Mouse (Mus musculus) myocyte (in vitro differentiated cells): ENCODE measurements around the gene Kctd21. TPM values are rescaled to one million over a fixed set of nuclear protein-coding genes. Genes with fewer than 3 reads are reported as not detected.

Experiments used
- H3K27me3 ChIP-seq: one replicate; pipeline ENCODE4 v1.6.1; 2011; ENCODE audit not compliant: control insufficient read depth, insufficient read depth, insufficient read length
- H3K36me3 ChIP-seq: one replicate; pipeline ENCODE4 v1.6.1; 2011; ENCODE audit not compliant: control insufficient read depth, insufficient read depth
- H3K4me2 ChIP-seq: one replicate; pipeline ENCODE4 v1.6.1; 2011; ENCODE audit warnings: low read depth, control low read depth
- H3K4me3 ChIP-seq: one replicate; pipeline ENCODE4 v1.5.1; 2011; ENCODE audit warnings: mild to moderate bottlenecking, control low read depth, moderate library complexity
- H3K79me2 ChIP-seq: one replicate; pipeline ENCODE4 v1.6.1; 2011; ENCODE audit not compliant: control insufficient read depth, insufficient read depth
- H3ac ChIP-seq: one replicate; pipeline ENCODE4 v1.6.1; 2011; ENCODE audit not compliant: control insufficient read depth, insufficient read length
- CEBPB ChIP-seq: IDR thresholded peaks from 2 replicates; pipeline ENCODE4 v1.6.1; 2011; ENCODE audit warnings: mild to moderate bottlenecking, moderate library complexity; ENCODE audit not compliant: poor library complexity, insufficient read depth, severe bottlenecking
- E2F4 ChIP-seq: IDR thresholded peaks from one replicate; pipeline ENCODE4 v1.6.1; 2011; ENCODE audit warnings: mild to moderate bottlenecking, control low read depth, moderate library complexity; ENCODE audit not compliant: insufficient read depth
- MAX ChIP-seq: IDR thresholded peaks from one replicate; pipeline ENCODE4 v1.6.1; 2011; ENCODE audit warnings: low read depth, mild to moderate bottlenecking, control low read depth
- MYOD1 ChIP-seq, 3 experiments: IDR thresholded peaks; one replicate each; pipeline ENCODE4 v1.6.1; 2011; ENCODE audit warnings: control low read depth in 2 of 3, low read depth in 2 of 3, mild to moderate bottlenecking in 2 of 3, moderate library complexity in 1 of 3; ENCODE audit not compliant: insufficient read length in 2 of 3, control insufficient read depth in 1 of 3
- MYOG ChIP-seq, 3 experiments: IDR thresholded peaks; one replicate each; pipeline ENCODE4 v1.6.1; 2011; ENCODE audit warnings: control low read depth in 2 of 3, low read depth in 2 of 3, mild to moderate bottlenecking in 2 of 3; ENCODE audit not compliant: insufficient read length in 2 of 3, control insufficient read depth in 1 of 3, insufficient read depth in 1 of 3
- POLR2A ChIP-seq: IDR thresholded peaks from one replicate; pipeline ENCODE4 v1.6.1; 2011; ENCODE audit warnings: low read depth, mild to moderate bottlenecking, control low read depth, moderate library complexity; ENCODE audit not compliant: insufficient read length
- POLR2AphosphoS2 ChIP-seq: IDR thresholded peaks from one replicate; pipeline ENCODE4 v1.6.1; 2011; ENCODE audit warnings: low read depth, control low read depth; ENCODE audit not compliant: insufficient read length
- REST ChIP-seq: IDR thresholded peaks from one replicate; pipeline ENCODE4 v1.6.1; 2011; ENCODE audit warnings: mild to moderate bottlenecking, control low read depth, moderate library complexity; ENCODE audit not compliant: insufficient read depth, insufficient read length
- SRF ChIP-seq: IDR thresholded peaks from one replicate; pipeline ENCODE4 v1.6.1; 2011; ENCODE audit warnings: low read depth; ENCODE audit not compliant: control insufficient read depth, insufficient read length
- TCF12 ChIP-seq: IDR thresholded peaks from one replicate; pipeline ENCODE4 v1.6.1; 2011; ENCODE audit warnings: mild to moderate bottlenecking, control low read depth; ENCODE audit not compliant: poor library complexity, insufficient read depth, severe bottlenecking
- TCF3 ChIP-seq: IDR thresholded peaks from one replicate; pipeline ENCODE4 v1.6.1; 2011; ENCODE audit warnings: low read depth, control low read depth; ENCODE audit not compliant: insufficient read length
- USF1 ChIP-seq: IDR thresholded peaks from one replicate; pipeline ENCODE4 v1.6.1; 2011; ENCODE audit warnings: low read depth, mild to moderate bottlenecking, control low read depth, moderate library complexity
- polyA plus RNA-seq: library from polyadenylated mRNA; unstranded; fragments of >200 nt; fragmentation: generic; extraction: Trizol; gene quantifications from one replicate; pipeline ENCODE4 v1.2.1, GENCODE M21; 2012; ENCODE audit warnings: missing spikeins

The Kctd21 gene
- polyA plus RNA-seq, 1 experiment: 2.3 TPM

- no peaks in the 10 kb centered on the region for H3K36me3 ChIP-seq
- no peak overlapping the region for H3ac ChIP-seq
- TF ChIP-seq MYOD1 (IDR thresholded peaks at IDR 0.05; ENCODE audit: control insufficient read depth in 1 of 3, insufficient read length in 2 of 3, low read depth in 2 of 3) (no peak), POLR2A (no peak), REST (no peak), MAX (no peak)
- H3K27me3 ChIP-seq: no peaks in the 10 kb centered on the region
- H3K4me3 ChIP-seq: no peak overlapping the region
- no peaks in the 10 kb centered on the region for H3K79me2 ChIP-seq
- no peak overlapping the region for H3K4me2 ChIP-seq
Observed at GRCm38 (mm10) chr7:97339623-97340022, 7.5 kb downstream of the Kctd21 start.

- TF ChIP-seq POLR2A (no peak), CEBPB (no peak), REST (no peak), POLR2AphosphoS2 (no peak), SRF (no peak), MYOD1 (IDR thresholded peaks at IDR 0.05; ENCODE audit: control insufficient read depth in 1 of 3, insufficient read length in 2 of 3, low read depth in 2 of 3) (no peak), USF1 (no peak), E2F4 (no peak), TCF12 (no peak), MYOG (IDR thresholded peaks at IDR 0.05; ENCODE audit: control insufficient read depth in 1 of 3, insufficient read depth in 1 of 3, insufficient read length in 2 of 3, low read depth in 2 of 3) (no peak), TCF3 (no peak), MAX (no peak)
- Histone ChIP-seq H3K4me2 (no peak overlapping the region), H3ac (no peak overlapping the region), H3K36me3 (no peaks in the 10 kb centered on the region), H3K4me3 (no peak overlapping the region), H3K27me3 (no peaks in the 10 kb centered on the region), H3K79me2 (no peaks in the 10 kb centered on the region)
Observed at GRCm38 (mm10) chr7:97340907-97341849, 9.1 kb downstream of the Kctd21 start.

- no peaks in the 10 kb centered on the region for H3K36me3 ChIP-seq
- no peak overlapping the region for H3ac ChIP-seq
- no peaks in the 10 kb centered on the region for H3K79me2 ChIP-seq
- H3K4me3 ChIP-seq: no peak overlapping the region
- no peak for TF ChIP-seq SRF
- no peak for TF ChIP-seq TCF3
- no peak for TF ChIP-seq E2F4
- no peak for TF ChIP-seq MYOD1 (IDR thresholded peaks at IDR 0.05; ENCODE audit: control insufficient read depth in 1 of 3, insufficient read length in 2 of 3, low read depth in 2 of 3)
- no peak for TF ChIP-seq MAX
- TF ChIP-seq CEBPB: no peak
- TF ChIP-seq MYOG (IDR thresholded peaks at IDR 0.05; ENCODE audit: control insufficient read depth in 1 of 3, insufficient read depth in 1 of 3, insufficient read length in 2 of 3, low read depth in 2 of 3): no peak
- no peak for TF ChIP-seq REST
- TF ChIP-seq USF1: no peak
- TF ChIP-seq TCF12: no peak
- TF ChIP-seq POLR2A: no peak
- no peak for TF ChIP-seq POLR2AphosphoS2
- H3K4me2 ChIP-seq: no peak overlapping the region
- no peaks in the 10 kb centered on the region for H3K27me3 ChIP-seq
Observed at GRCm38 (mm10) chr7:97342961-97343360, 10.8 kb downstream of the Kctd21 start.

- no peak overlapping the region for H3ac ChIP-seq
- no peaks in the 10 kb centered on the region for H3K36me3 ChIP-seq
- no peak overlapping the region for H3K4me3 ChIP-seq
- H3K79me2 ChIP-seq: no peaks in the 10 kb centered on the region
- no peak overlapping the region for H3K4me2 ChIP-seq
- H3K27me3 ChIP-seq: no peaks in the 10 kb centered on the region
- TF ChIP-seq POLR2AphosphoS2: no peak
- no peak for TF ChIP-seq TCF12
Observed at GRCm38 (mm10) chr7:97344655-97345054, 12.5 kb downstream of the Kctd21 start.

- H3K36me3 ChIP-seq: peaks cover 3% of the 10 kb centered on the region
- H3K4me3 ChIP-seq: no peak overlapping the region
- no peaks in the 10 kb centered on the region for H3K27me3 ChIP-seq
- TF ChIP-seq E2F4: no peak
- TF ChIP-seq TCF3: no peak
- H3ac ChIP-seq: no peak overlapping the region
- no peaks in the 10 kb centered on the region for H3K79me2 ChIP-seq
- no peak overlapping the region for H3K4me2 ChIP-seq
Observed at GRCm38 (mm10) chr7:97345229-97345871, 13.2 kb downstream of the Kctd21 start.
